Mouse (Mus musculus) gastrocnemius, adult 2 months (tissue): Measurements from ENCODE around the gene Rbm7. TPM values are rescaled to one million over a fixed set of nuclear protein-coding genes. Genes with fewer than 3 reads are reported as not detected.
A peak's percentile ranks its signal among the peaks of the same experiment; 100 is the strongest.
"Not testable (repeated sequence)": the region's sequence is repeated elsewhere in the genome, so short reads cannot be mapped to it uniquely, and the experiment has no call there.

Source experiments
- DNase-seq: peaks from one replicate; pipeline ENCODE4 v3.0.0; 2022
- H3K27ac ChIP-seq: fragments of 200-600 bp; 2 replicates; pipeline ENCODE4 v1.8.1; 2022; ENCODE audit warnings: mild to moderate bottlenecking
- H3K4me3 ChIP-seq: fragments of 200-600 bp; 2 replicates; pipeline ENCODE4 v1.8.1; 2022; ENCODE audit warnings: mild to moderate bottlenecking, moderate library complexity
- CTCF ChIP-seq: fragments of 200-600 bp; IDR thresholded peaks from 2 replicates; pipeline ENCODE4 v1.8.1; 2022; ENCODE audit warnings: antibody characterized with exemption, mild to moderate bottlenecking, moderate library complexity
- intact Hi-C: fragments of 180-260 bp; cut with DNase I; formaldehyde crosslinking; loops from one replicate; pipeline ENCODE4 v1.15.1; 2025
- total RNA-seq, 2 experiments: library from RNA; stranded (reverse); gene quantifications; 2 replicates each; pipeline ENCODE4 v1.2.3; 2021

The Rbm7 gene
- total RNA-seq, 2 experiments from 2014 or later, result 15.2 to 16.0 TPM

- Histone ChIP-seq H3K4me3 (no peak overlapping the region), H3K27ac (peak overlapping the region; percentile 28; the same call in 1 of the 2 replicates)
- intact Hi-C loops, result no loop called here
- no peak for DNase-seq
- no peak for TF ChIP-seq CTCF
Observed at GRCm38 (mm10) chr9:48476236-48477165, 18.6 kb downstream of the Rbm7 start.

- Histone ChIP-seq H3K4me3 (no peak overlapping the region), H3K27ac (no peak overlapping the region)
- DNase-seq, result no peak
- no peak for TF ChIP-seq CTCF
- intact Hi-C loops, result no loop called here
Observed at GRCm38 (mm10) chr9:48474367-48474766, 20.7 kb downstream of the Rbm7 start.

DNA sequence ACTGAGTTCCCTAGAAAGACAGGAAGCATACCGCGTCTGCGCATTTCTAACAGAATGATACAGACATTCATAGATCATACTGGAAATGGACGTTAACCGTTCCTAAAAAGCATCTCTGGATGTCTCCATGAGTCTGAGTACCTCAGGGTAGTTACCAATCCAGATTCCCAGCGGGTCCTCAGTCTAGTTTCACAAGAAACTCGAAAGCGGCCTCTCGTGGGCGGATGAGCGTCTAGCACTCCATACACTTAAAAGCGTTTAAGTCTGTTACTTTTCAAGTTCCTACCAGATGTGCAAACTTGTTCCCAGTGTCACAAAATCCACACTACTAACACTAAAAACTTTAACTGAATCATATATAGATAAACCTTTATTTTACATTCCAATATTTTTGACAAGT lies 22.0 kb downstream of the Rbm7 start:
- Histone ChIP-seq H3K4me3 (no peak overlapping the region), H3K27ac (no peak overlapping the region)
- no peak for DNase-seq
- intact Hi-C loops, result no loop called here
- no peak for TF ChIP-seq CTCF

GRCm38 (mm10) chr9:48472441-48473025 lies 22.6 kb downstream of the Rbm7 start:
- Histone ChIP-seq H3K4me3 (no peak overlapping the region), H3K27ac (no peak overlapping the region)
- no peak for TF ChIP-seq CTCF
- DNase-seq, result no peak
- intact Hi-C loops, result no loop called here

GRCm38 (mm10) chr9:48467471-48467870 lies 27.6 kb downstream of the Rbm7 start:
- intact Hi-C loops, result loop anchor here (5.0 to 10.0 kb wide), 4 partner anchors 95 to 425 kb away; no protein-coding TSS in a partner anchor
- not testable (repeated sequence) for H3K27ac ChIP-seq, DNase-seq, H3K4me3 ChIP-seq

GRCm38 (mm10) chr9:48466804-48467203 lies 28.3 kb downstream of the Rbm7 start:
- peak; percentile 77 for DNase-seq
- intact Hi-C loops, result loop anchor here (5.0 to 10.0 kb wide), 4 partner anchors 95 to 425 kb away; no protein-coding TSS in a partner anchor

GRCm38 (mm10) chr9:48465671-48466070 lies 29.4 kb downstream of the Rbm7 start:
- no peak for DNase-seq
- intact Hi-C loops, result loop anchor here (5.0 to 10.0 kb wide), 4 partner anchors 97 to 427 kb away; no protein-coding TSS in a partner anchor
- TF ChIP-seq CTCF, result peak; percentile 40; the same call in 1 of the 2 replicates
- Histone ChIP-seq H3K27ac (no peak overlapping the region), H3K4me3 (no peak overlapping the region)

More at GRCm38 (mm10) chr9:48466804-48467203, 28.3 kb downstream of the Rbm7 start:
- H3K4me3 ChIP-seq, result no peak overlapping the region
- no peak overlapping the region for H3K27ac ChIP-seq
- TF ChIP-seq CTCF, result peak; percentile 98; the same call in 1 of the 2 replicates

- no peak overlapping the region for H3K27ac ChIP-seq
- DNase-seq, result no peak
- intact Hi-C loops, result loop anchor here (10.0 kb wide), 1 partner anchor 197 kb away; no protein-coding TSS in a partner anchor
- no peak for TF ChIP-seq CTCF
- no peak overlapping the region for H3K4me3 ChIP-seq
Observed at GRCm38 (mm10) chr9:48461545-48461944, 33.6 kb downstream of the Rbm7 start.

GRCm38 (mm10) chr9:48460720-48461119 lies 34.4 kb downstream of the Rbm7 start:
- no peak for TF ChIP-seq CTCF
- intact Hi-C loops, result loop anchor here (10.0 kb wide), 1 partner anchor 196 kb away; no protein-coding TSS in a partner anchor
- Histone ChIP-seq H3K27ac (no peak overlapping the region), H3K4me3 (no peak overlapping the region)
- no peak for DNase-seq

GRCm38 (mm10) chr9:48459391-48459790 lies 35.7 kb downstream of the Rbm7 start:
- TF ChIP-seq CTCF, result no peak
- Histone ChIP-seq H3K4me3 (no peak overlapping the region), H3K27ac (no peak overlapping the region)
- DNase-seq, result no peak
- intact Hi-C loops, result no loop called here

DNA sequence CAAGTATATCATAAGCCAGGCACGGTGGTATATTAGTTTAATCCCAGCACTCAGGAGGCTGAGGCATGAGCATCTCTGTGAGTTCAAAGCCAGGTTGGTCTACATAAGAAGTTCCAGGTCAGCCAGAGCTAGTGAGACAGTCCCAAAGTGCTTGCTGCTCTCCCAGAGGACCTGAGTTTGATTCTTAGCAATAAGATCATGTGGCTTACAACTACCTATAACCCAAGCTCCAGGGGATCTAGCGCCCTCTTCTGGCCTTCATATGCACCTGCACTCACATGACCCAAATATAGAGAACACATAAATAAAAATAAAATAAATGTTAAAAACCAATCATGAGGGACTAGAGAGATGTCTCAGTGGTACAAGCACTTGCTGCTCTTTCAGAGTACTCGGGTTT lies 36.2 kb downstream of the Rbm7 start:
- no peak for DNase-seq
- Histone ChIP-seq H3K27ac (no peak overlapping the region), H3K4me3 (no peak overlapping the region)
- intact Hi-C loops, result no loop called here
- peak; percentile 43 for TF ChIP-seq CTCF

DNA sequence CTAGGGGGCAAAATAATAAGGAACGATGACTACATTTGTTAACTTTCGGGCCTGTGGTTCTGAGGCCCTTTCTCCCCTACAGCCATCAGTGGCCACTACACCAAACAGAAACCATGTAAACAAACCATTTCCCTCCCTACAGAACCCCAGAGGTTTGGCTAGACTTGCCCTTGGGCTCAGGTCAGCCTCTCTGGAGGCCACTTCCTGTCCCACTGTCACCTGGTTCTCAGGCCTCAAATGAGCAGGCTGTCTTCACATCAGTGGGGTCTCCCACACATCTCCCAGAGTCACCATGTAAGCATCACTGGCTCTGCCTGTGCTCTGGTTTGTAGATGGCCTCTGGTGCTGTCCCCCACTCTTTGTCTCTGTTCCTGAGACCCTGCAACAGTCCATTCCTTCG lies 39.1 kb downstream of the Rbm7 start:
- no peak overlapping the region for H3K27ac ChIP-seq
- H3K4me3 ChIP-seq, result no peak overlapping the region
- no peak for DNase-seq
- no peak for TF ChIP-seq CTCF
- intact Hi-C loops, result no loop called here

DNA sequence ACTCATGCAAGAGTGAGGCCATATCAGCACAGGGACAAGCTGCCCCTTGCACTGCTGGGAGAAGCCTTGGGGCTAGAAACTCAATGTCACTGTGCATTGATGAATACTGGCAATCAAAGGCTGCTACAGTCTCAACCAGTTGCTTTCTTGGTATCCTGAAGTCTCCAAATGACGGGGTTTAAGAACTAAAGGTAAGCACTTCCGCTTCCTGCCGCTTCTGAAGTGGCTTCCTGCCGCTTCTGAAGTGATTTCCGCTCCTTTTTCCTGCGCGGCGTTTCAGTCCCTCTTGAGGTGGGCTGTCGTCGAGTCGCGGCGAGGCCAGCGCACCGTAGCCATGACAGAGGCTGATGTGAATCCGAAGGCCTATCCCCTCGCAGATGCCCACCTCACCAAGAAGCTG lies 45.0 kb downstream of the Rbm7 start:
- no peak for DNase-seq
- no peak for TF ChIP-seq CTCF
- Histone ChIP-seq H3K27ac (no peak overlapping the region), H3K4me3 (no peak overlapping the region)
- intact Hi-C loops, result no loop called here
